Mouse (Mus musculus) midbrain, postnatal 0 days (tissue): Measurements from ENCODE around the gene Khk. TPM values are rescaled to one million over a fixed set of nuclear protein-coding genes. Genes with fewer than 3 reads are reported as not detected.

Source experiments
- ATAC-seq: fragments of 200-750 bp; cut with Nextera tagmentation; 2 replicates; pipeline ENCODE4 v1.8.0; 2017; ENCODE audit warnings: moderate number of reproducible peaks, mild to moderate bottlenecking, moderate TSS enrichment, moderate library complexity; ENCODE audit not compliant: low FRiP score
- DNase-seq: peaks from one replicate; pipeline ENCODE4 v3.0.0-alpha.2; 2015; ENCODE audit warnings: low spot score
- H3K27ac ChIP-seq: fragments of 300-500 bp; sonication (generic); 2 replicates; pipeline ENCODE4 v1.5.1; 2014; ENCODE audit warnings: low read depth, mild to moderate bottlenecking, low read length, mixed read lengths
- H3K27me3 ChIP-seq: fragments of 300-500 bp; sonication (generic); 2 replicates; pipeline ENCODE4 v1.6.1; 2014; ENCODE audit warnings: low read length, control low read depth, mixed read lengths; ENCODE audit not compliant: insufficient read depth
- H3K36me3 ChIP-seq: fragments of 300-500 bp; sonication (generic); 2 replicates; pipeline ENCODE4 v1.6.1; 2014; ENCODE audit warnings: low read length, control low read depth, mixed read lengths; ENCODE audit not compliant: insufficient read depth
- H3K4me1 ChIP-seq: fragments of 300-500 bp; sonication (generic); 2 replicates; pipeline ENCODE4 v1.6.1; 2014; ENCODE audit warnings: mild to moderate bottlenecking, control low read depth, antibody characterized with exemption, low read length, mixed read lengths; ENCODE audit not compliant: insufficient read depth
- H3K4me2 ChIP-seq: fragments of 300-500 bp; sonication (generic); 2 replicates; pipeline ENCODE4 v1.6.1; 2014; ENCODE audit warnings: low read depth, mild to moderate bottlenecking, low read length, mixed read lengths; ENCODE audit not compliant: poor library complexity, severe bottlenecking
- H3K4me3 ChIP-seq: fragments of 300-500 bp; sonication (generic); 2 replicates; pipeline ENCODE4 v1.5.1; 2014; ENCODE audit warnings: low read depth, mild to moderate bottlenecking, low read length, moderate library complexity
- H3K9ac ChIP-seq: fragments of 300-500 bp; sonication (generic); replicated peaks from 2 replicates; pipeline ENCODE4 v1.6.1; 2014; ENCODE audit warnings: mild to moderate bottlenecking, low read length, moderate library complexity, mixed read lengths; ENCODE audit not compliant: poor library complexity, severe bottlenecking
- H3K9me3 ChIP-seq: fragments of 300-500 bp; sonication (generic); 2 replicates; pipeline ENCODE4 v1.6.1; 2016; ENCODE audit warnings: low read length, control low read depth
- CTCF ChIP-seq: IDR thresholded peaks from 2 replicates; pipeline ENCODE4 v1.5.1; 2016; ENCODE audit warnings: antibody characterized with exemption, mild to moderate bottlenecking
- WGBS: fragments of 180-500 bp; shearing (Covaris S2); extraction: QIAGEN DNeasy Blood & Tissue Kit; methylation state at CpG from one replicate; pipeline ENCODE4 v1.1.7; 2014; 5-methylcytosine and 5-hydroxymethylcytosine counted together
- polyA plus RNA-seq: library from polyadenylated mRNA; unstranded; fragments of >200 nt; fragmentation: Nextera tagmentation; extraction: Ambion mirVana; gene quantifications from 2 replicates; pipeline ENCODE4 v1.2.1, GENCODE M21; 2015
- total RNA-seq: library from RNA; depleted of rRNA; stranded (reverse); fragments of >200 nt; gene quantifications from 2 replicates; pipeline ENCODE4 v1.2.3, GENCODE M21; 2014

The Khk gene
- total and polyA plus RNA-seq, 2 experiments from 2014 or later = 1.4 to 17.6 TPM

GRCm38 (mm10) chr5:30886209-30886608 lies 35.0 kb upstream of the Khk start:
- DNase-seq (no peak), ATAC-seq (no peak)
- 43% methylated on average over 4 of the region's 4 CpGs for WGBS
- Histone ChIP-seq H3K36me3 (peaks cover 6% of the 10 kb centered on the region), H3K27me3 (no peaks in the 10 kb centered on the region), H3K4me3 (no peak overlapping the region), H3K9me3 (no peaks in the 10 kb centered on the region), H3K27ac (no peak overlapping the region), H3K4me1 (peaks cover 7% of the 10 kb centered on the region; the same call in 1 of the 2 replicates), H3K4me2 (no peak overlapping the region), H3K9ac (no peak overlapping the region)
- no peak for TF ChIP-seq CTCF

- Histone ChIP-seq H3K27me3 (no peaks in the 10 kb centered on the region), H3K4me1 (peaks cover 7% of the 10 kb centered on the region; the same call in 1 of the 2 replicates), H3K36me3 (peaks cover 10% of the 10 kb centered on the region), H3K9ac (peak overlapping the region; percentile 90), H3K9me3 (no peaks in the 10 kb centered on the region), H3K27ac (peak overlapping the region; percentile 83; the same call in 1 of the 2 replicates), H3K4me3 (peak overlapping the region; percentile 80), H3K4me2 (peak overlapping the region; percentile 78)
- WGBS = 22% methylated on average over 5 of the region's 5 CpGs
- DNase-seq (no peak), ATAC-seq (no peak)
- no peak for TF ChIP-seq CTCF
Observed at GRCm38 (mm10) chr5:30886731-30887130, 34.5 kb upstream of the Khk start.

GRCm38 (mm10) chr5:30887331-30887761 lies 33.9 kb upstream of the Khk start:
- WGBS = under 1% methylated on average over 19 of the region's 19 CpGs
- peak; percentile 68 for ATAC-seq
- Histone ChIP-seq H3K4me3 (peak overlapping the region; percentile 80), H3K4me2 (peak overlapping the region; percentile 78), H3K4me1 (peaks cover 7% of the 10 kb centered on the region; the same call in 1 of the 2 replicates), H3K9ac (peak overlapping the region; percentile 90), H3K9me3 (no peaks in the 10 kb centered on the region), H3K27me3 (no peaks in the 10 kb centered on the region), H3K36me3 (peaks cover 16% of the 10 kb centered on the region), H3K27ac (peak overlapping the region; percentile 83)
- peak; percentile 1; the same call in 1 of the 2 replicates for TF ChIP-seq CTCF
- peak; percentile 94 for DNase-seq

- H3K27ac ChIP-seq = peak overlapping the region; percentile 83
- H3K27me3 ChIP-seq = no peaks in the 10 kb centered on the region
- peaks cover 7% of the 10 kb centered on the region; the same call in 1 of the 2 replicates for H3K4me1 ChIP-seq
- peaks cover 22% of the 10 kb centered on the region for H3K36me3 ChIP-seq
- peak; percentile 98 for DNase-seq
- H3K9ac ChIP-seq = peak overlapping the region; percentile 90
- 0 out of 2 replicates have a peak, but pooled peaks have one; percentile 0 for TF ChIP-seq CTCF
- H3K4me2 ChIP-seq = peak overlapping the region; percentile 78
- no peaks in the 10 kb centered on the region for H3K9me3 ChIP-seq
- ATAC-seq = peak; percentile 85
- WGBS = under 1% methylated on average over 28 of the region's 28 CpGs
- peak overlapping the region; percentile 80 for H3K4me3 ChIP-seq
Observed at GRCm38 (mm10) chr5:30887858-30888336, 33.3 kb upstream of the Khk start.

- Histone ChIP-seq H3K36me3 (peaks cover 27% of the 10 kb centered on the region), H3K4me3 (peak within 1 kb of the TSS; percentile 80), H3K9me3 (no peaks in the 10 kb centered on the region), H3K27ac (peak within 1 kb of the TSS; percentile 83), H3K27me3 (no peaks in the 10 kb centered on the region), H3K9ac (peak within 1 kb of the TSS; percentile 90), H3K4me1 (peaks cover 7% of the 10 kb centered on the region; the same call in 1 of the 2 replicates), H3K4me2 (peak within 1 kb of the TSS; percentile 78)
- peak; percentile 92 for ATAC-seq
- WGBS = 1% methylated on average over 32 of the region's 42 CpGs
- peak; percentile 96 for DNase-seq
- TF ChIP-seq CTCF = no peak
Observed at GRCm38 (mm10) chr5:30888337-30889087, 32.7 kb upstream of the Khk start, which contains the start of gene Agbl5. Gene Agbl5 (plus strand): TSS chr5:30888694.
